Mouse (Mus musculus) brain, embryonic 18.5 days (tissue): ENCODE results near the gene Gpatch3.

Experiments used
- DNase-seq: peaks from one replicate; pipeline ENCODE4 v3.0.0-alpha.2; 2012; ENCODE audit warnings: low read depth, low spot score

The Gpatch3 gene

DNA sequence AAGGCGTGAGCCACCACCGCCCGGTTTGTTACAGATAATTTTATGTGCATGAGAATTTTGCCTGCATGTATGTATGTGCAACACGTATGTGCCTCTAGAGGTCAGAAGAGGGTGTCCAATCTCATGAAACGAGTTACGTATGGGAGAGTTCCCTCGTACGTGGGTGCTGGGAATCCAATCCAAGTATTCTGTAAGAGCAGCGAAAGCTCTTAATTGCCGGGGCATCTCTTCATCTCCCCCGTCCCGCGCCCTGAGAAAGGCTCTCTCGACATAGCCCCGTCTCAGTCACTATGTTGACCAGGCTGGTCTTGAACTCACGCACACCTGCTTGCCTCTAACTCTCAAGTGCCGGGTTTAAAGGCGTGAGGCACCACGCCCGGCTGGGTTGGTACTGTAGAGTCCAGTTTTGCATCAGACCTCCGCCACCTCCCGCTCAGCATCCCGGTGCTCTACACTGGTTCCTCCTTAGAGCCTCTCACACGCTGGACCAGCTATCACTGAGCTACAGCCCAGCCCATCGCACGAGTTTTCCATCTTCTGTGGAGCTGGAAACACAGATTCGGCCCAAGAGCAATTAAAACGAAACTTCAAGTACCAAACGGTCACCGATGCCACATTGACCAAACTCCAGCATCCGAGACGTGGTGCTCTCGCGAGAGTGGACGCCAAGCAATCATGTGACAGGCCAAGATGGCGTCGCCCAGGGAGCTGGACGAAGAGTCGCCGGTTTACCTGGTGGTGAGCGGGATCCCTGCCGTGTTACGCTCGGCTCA lies at the start of gene Gpatch3:
Gene Gpatch3, plus strand, starts transcription at position 676 of the 773 bp plus-strand sequence.
- DNase-seq = peak; percentile 84

DNA sequence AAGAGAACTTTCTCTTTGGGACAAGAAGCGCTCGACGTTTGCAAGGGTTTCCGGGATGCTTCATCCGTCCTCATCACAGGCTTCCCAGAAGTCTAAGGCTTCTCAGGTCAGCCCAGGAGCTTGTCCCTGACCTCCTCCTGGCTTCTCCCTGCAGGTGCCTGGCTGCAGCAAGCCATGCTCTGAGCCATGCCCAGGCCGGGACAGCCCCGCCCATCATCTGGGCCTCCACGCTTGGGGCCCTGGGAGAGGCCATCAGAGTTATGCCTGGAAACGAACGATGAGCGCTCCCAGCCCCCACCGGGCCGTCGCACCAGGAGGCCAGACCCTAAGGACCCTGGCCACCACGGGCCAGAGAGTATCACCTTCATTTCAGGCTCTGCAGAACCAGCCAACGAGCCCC lies 46.8 kb upstream of the Gpatch3 start:
- DNase-seq = no peak

DNA sequence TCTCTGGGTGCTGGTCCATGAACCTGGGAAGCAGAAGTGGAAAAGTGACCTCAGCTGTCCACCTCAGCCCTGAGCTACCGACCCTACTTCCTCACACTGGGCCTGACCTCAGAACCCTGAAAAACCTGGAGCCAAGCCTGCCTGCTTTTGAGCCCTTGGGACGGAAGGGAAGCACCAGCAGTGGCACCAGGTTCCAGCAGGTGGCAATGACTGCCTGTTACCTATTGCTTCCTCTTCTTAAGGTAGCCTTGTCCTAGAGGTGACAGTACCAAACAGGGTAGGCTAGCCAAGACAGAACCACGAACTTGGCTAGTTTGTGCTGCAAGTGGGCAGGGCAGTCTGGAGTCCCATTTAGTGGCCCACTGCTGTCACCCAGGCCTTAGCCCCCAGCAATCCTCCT lies 41.8 kb upstream of the Gpatch3 start:
- DNase-seq = no peak

DNA sequence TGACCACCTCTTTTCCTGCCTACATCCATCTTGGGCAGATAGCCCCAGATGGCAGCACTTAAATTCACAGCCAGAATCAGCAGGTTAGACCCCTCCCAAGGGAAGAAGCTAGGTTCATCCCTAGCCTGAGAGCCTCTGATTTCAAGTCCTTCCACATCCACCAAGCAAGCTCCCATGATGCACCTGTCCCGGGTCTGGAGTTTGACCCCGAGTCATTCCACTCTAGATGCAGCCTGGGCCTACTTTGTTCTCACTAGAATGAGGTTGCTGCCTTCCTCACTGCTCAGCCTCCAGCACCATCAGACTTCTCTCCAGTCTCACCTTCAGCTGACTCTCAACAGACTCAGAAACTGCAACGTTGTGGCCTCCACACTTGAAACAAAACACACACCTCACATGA lies 38.5 kb upstream of the Gpatch3 start:
- DNase-seq = no peak

DNA sequence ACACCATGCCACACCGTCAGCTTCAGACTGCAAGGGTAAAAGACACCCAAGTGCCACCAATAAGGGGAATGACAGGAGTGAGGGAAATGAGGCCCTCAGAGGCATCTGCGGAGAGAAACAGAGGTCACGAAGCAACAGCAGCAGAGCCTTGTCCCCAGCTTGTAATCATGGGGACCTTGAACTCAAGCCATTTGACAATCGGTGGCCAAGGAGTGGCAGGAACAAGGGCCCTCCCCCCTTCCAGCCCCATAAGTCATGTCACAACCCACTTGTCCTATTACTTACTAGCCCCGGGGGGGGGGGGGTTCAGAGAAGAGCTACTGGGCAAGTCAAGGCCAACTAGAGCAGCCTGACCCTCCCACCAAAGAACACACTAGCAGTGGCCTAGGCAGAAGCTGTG lies 37.9 kb upstream of the Gpatch3 start:
- DNase-seq = no peak

DNA sequence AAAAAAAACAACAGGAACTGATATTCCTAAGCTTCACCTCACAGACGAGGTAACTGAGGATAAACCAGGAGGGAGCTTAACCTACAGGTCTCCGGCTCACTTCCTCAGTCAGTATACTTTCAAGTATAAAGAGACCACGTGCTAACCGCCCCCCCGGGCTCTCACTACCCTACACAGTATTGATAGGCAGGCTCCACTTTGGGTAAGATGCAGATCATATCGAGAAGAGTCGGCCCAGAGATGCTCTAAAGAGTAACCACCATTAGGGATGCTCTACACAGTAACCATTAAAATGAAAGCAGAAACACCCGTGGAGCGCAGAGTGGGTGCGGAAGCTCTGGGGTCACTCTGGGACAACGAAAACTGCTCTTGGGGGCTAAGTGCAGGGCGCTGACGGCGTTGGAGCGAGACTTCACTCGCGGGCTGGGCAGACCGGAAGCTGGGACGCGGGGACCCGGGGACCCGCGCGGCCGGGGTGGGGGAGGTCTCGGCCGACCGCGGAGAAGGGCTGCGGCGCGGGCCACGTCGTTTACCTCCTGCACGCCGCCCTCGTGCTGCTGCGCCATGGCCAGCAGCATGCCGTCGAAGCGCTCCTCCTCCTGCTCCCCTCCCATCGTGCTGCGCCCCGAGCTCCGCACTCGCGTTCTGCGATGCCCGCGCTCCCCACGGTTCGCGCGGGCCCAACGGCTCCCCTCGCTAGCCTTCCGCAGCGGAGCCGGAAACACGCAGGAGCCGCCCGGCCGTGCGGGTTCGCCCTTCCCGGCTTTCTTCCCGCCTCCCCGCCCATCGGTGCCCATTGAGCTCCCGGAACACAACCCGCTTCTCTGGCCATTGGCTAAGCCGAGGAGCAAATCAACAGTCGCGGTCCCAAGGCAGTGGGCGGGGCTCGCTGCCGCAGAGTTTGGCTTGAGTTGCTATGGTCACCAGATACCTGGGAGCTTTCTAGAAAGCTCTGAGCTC lies 29.0 kb upstream of the Gpatch3 start, which contains the start of gene Nudc:
Gene Nudc, minus strand, starts transcription at position 725 of the 960 bp plus-strand sequence.
- peak; percentile 91 for DNase-seq

DNA sequence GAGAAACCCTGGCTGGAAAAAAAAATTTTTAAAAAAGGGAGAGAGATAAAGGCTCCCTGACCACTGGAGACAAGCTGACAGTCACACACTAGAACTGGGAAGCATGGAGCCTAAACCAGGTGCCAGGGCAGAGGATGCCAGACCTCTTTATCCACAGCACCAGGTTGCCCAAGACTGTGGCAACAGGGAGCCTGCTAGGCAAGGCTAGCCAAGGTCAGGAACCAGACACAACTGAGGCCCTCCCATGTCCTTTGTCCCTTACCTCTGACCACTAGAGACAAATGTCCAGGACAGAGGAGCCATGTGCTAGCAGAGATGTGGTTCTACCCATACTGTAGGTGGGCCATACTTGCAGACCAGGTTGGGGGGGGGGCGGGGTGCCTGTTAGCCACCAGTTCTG lies 22.5 kb upstream of the Gpatch3 start:
- no peak for DNase-seq

DNA sequence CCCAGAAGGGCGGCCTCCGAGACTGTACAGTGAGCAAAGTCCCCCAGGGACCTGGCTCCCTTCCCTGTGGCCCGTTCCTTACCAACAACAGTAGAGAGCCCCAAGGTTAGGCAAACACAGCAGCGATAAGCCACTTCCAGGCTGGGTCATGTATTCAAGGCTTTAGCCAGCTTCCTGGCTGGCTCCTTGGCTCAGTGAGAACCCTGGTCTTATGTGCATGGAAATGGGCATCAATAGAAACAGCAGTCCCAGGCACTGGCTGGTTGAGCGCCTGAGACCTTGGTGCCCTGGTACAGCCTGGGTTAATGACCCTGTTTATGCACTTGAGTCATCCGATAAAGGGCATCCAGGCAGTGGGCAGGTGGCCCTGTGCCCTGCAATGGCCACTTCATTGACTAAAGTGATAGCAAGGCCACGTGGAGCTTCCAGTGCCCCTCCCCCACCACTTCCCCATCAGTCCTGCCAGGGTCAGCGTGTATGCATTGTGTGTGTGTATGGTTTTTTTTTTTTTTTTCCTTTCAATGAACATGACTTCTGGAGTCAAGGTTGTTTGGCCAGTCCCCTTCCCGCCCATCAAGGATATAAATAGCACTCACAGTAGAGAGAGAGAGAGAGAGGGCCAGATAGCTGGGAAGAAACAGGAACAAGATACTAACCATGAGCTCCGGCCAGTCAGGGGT lies 21.6 kb upstream of the Gpatch3 start, which contains the start of gene Nr0b2:
Gene Nr0b2, plus strand, starts transcription at position 609 of the 680 bp plus-strand sequence.
- no peak for DNase-seq

DNA sequence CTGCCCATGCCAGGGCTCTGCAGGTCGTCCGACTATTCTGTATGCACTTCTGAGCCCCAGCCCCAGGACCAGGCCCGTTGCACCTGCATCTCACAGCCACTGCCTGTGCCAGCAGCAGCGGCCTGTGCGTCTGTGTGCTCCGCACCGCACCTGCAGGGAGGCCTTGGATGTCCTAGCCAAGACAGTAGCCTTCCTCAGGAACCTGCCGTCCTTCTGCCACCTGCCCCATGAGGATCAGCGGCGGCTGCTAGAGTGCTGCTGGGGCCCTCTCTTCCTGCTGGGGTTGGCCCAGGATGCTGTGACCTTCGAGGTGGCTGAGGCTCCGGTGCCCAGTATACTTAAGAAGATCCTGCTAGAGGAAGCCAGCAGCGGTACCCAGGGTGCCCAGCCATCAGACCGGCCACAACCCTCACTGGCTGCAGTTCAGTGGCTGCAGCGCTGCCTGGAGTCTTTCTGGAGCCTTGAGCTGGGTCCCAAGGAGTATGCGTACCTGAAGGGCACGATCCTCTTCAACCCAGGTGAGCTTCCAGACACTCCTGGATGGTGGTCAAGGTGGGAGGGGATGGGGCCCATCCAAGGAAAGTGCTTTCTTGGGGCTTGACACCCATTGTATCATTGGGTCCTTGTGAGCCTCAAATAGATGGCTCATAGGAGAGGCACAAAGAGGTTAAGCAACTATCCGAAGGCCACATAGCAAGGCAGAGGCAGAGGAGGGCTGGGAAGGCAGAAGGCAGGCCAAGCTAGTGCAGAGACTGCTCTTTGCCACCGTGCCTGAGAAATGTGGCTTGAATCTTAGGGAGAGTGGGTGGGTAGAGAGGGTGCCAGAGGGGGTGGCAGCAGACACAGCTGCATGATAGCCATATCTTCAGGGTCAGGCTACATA lies 20.9 kb upstream of the Gpatch3 start:
- DNase-seq = no peak

DNA sequence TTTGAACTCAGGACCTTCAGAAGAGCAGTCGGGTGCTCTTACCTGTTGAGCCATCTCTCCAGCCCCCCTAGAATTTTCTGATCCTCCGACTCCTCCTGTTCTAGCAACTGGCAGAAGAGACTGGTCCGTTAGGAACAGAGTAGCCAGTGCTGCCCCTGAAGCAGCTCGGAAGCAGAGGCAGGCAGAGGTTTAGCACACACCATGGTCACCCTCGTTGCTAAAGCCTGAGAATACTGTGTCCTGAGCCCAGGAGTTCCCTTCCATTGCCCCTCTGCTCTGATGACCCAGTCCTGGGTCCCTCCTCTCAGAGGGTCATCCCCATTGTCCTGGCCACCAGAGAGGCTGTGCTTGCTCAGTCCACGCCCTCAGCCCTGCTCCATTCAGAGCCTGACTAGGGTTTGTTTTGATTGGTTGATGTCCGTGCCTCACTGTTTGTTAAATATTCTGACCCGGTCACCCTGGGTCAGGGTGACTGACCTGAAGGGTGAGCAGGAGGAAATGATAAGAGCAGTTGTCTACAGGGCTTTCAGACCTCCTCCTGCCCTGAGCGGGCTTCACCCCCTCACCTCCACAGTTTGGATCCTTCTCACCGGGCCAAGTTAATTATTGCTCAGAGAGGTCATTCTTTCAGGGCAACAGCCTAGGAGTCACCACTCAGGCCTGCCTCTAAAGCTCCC lies 17.4 kb upstream of the Gpatch3 start:
- no peak for DNase-seq

DNA sequence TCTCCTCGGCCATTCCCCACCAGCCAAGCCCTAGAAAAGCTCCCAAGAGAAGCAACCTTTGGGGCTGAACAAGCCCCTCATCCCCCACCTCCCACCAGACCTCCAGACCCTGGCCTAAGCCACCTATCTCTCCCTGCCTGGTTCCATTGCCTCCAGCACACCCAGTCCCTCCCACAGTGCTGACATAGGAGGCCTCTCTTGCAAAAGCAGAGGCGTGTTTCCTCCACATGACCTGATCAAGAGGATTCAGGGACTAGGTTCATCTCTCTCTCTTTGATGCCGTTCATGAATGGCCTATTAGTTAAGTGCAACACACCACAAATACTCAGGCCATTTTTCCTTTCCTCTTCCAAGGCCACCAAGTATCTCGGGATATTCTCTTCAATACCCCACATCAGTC lies 14.7 kb upstream of the Gpatch3 start:
- no peak for DNase-seq

DNA sequence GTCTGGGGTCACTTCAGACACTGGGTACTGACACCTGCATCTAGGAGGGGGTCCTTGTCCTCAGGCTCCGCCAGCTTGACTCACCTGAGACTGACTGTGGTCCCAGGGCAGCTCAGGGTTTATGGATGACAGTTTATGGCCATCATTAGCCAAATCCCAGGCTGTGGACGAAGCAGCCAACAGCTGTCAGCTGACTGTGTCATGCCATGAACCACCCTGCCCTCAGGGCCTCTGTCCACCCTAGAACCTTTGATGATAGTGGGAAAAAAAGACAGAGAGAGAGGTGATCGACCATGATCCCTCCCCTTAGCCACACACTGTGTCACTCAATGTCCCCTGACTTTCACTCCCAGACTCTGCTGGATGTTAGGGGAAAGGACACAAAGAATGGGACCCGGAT lies 12.9 kb upstream of the Gpatch3 start:
- no peak for DNase-seq

DNA sequence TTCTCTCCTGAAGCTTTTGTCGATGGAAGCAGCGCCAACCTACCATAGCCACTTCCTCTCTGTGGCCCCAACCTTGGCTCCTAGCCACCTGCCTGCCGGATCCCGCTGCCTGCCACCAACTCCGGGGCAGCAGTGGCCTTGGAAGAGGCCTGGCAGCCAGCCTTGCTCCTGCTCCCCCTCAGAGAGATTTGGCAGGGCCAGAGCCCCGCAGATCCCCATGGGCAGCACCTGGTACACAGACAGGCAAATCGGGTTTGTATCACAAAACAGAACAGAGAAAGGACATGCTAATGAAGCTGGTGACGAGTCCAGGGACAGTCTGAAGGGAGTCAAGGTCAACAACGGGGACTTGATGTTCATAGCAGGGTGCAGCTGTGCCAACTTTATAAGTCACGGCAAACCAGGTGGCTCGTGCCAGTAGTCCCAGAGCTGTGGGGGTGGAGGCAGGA lies 11.4 kb upstream of the Gpatch3 start:
- DNase-seq = no peak

DNA sequence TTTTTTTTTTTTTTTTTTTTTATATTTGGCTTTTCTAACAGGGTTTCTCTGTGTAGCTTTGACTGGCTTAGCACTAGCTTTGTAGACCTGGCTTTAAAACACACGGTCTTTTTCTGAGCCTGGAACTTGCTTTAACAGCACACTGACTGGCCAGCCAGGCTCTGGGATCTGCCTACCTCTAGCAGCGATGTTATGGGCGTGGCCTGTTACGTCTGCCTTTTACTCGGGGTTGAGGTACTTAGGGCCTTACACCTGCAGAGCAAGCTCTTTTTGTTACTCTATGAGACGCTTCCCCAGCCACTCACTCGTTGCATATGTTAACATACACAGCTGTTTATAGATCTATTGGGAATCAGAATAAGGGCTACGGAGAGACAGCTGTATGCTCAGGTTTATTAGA lies 7.3 kb upstream of the Gpatch3 start:
- DNase-seq = no peak

DNA sequence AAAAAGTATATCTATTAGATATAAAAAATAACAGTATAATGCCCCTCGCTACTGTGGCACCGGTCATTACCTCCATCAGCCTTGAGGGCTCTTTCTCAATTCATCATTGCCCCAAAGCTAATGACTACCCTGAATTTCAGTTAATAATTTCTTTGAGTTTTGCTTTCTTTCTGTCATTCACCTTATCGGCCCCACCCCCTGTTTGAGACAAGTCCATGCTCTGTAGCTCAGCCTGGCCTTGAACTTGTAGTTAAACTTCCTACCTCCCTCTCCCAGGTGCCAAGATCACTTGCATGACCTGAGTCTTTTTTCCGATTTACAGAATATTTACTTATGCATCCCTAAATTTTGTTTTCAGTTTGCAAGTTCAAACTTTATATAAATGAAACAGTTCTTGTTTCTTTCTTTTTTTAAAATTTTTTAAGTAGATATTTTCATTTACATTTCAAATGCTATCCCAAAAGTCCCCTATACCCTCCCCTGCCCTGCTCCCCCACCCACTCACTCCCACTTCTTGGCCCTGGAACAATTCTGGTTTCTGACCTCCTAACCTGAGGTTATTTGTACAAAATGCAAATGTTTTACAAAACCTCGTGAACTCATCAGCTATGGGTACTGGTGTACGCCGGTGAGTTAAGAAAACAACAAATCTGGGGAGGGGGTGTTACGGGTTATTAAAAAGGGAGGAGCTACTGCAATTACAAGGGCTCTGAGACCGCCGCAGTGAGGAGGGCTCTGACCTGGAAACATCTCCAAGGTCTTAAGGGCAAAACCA lies 5.1 kb upstream of the Gpatch3 start:
- no peak for DNase-seq

DNA sequence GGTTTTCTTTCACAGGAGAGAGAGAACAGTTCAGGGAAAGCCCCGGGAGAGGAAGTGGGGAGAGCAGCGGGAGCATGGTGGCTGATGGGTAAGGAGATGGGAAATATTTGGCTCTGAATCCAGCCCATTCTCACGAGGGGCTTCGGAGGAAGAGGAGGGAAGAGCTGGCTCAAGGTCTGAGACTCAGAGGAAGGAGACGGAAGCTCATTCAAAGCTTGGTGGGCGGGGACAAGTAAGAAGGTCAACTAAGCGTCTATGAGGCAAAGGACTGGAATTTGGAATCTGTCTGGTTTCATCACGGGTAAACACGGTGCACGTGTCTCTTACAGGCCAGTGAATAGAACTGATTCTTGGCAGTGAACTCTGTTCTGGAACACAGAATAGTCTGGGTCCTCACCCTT lies 4.5 kb upstream of the Gpatch3 start:
- DNase-seq = no peak

DNA sequence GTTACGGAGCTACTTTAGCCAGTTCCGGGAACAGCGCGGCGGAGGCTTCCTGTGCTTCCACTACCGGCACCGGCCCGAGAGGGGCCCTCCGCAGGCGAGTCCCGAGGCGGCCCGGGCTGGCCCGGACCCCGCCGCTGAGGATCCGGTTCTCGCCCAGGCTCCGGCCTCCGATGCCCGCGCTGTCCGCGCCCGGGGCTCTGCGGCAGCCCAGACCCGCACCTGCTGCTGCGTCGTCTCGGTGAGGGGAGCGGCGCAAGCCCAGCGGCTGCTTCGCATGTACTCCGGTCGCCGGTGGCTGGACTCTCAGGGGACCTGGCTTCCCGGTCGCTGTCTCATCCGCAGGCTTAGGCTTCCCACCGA lies 278 bp downstream of the Gpatch3 start:
- DNase-seq = no peak

DNA sequence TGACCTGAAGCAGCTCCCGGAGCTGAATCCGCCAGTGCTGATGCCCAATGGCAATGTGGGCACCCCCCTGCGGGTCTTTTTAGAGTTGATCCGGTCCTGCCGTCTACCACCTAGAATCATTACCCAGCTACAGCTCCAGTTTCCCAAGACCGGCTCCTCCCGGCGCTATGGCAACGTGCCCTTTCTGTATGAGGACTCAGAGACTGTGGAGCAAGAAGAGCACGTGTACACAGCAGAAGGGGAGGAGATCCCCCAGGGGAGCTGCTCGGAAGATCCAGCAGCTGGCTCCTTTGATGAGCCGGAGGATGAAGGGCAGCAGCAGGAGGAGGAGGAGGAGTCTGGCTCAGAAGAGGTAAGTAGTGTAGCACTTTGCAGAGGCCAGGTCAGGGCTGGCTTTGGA lies 3.4 kb downstream of the Gpatch3 start:
- no peak for DNase-seq

DNA sequence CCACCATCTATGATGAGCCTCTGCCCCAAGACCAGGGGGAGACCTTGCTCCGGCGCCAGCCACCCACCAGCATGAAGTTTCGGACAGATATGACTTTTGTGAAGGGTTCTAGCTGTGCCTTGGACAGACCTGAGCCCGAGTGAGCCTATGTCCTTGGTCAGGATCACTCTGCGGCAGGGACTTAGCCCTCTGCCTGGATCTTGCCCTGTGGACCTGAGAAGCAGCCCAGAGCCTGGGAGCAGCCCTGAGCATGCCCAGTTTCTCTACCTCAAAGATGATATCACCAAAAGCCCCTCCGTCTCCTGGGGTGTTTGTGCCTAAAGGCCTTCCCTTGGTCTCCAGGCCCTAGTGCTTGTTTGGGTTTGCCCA lies 9.1 kb downstream of the Gpatch3 start:
- no peak for DNase-seq
